Mouse (Mus musculus): Measurements from ENCODE around the gene Gm28038. TPM values are rescaled to one million over a fixed set of nuclear protein-coding genes. Genes with fewer than 3 reads are reported as not detected.

Gm28038 gene
- polyA plus RNA-seq, 1 experiment from 2014 or later, result not detected

DNA sequence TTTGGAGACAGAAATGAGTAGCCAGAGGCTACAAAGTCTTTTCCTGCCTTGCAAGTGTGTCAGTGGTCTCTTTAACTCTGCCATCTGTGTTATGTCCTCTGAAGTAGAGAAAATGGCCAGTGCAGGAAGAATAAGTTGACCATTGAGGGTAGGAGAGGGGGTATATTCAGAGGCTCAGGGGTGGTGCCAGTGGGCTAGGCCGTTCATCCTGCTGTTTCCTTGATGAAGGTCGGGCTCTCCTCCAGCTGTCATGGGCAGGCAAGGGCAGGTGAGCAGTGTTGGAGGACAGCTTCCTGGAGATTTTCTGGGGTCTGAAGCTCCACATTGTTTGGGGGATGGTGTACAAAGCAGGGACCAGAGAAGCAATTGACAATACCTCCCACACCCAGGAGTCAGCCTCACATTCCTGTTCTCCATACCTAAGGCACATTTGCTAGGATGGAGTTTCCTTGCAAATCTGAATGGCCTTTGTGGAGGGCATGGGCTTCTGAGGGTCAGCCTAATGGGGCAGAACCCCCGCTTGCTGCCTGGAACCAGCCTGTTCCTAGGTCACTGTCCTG lies 41.9 kb upstream of the Gm28038 start:
- peak overlapping the region; percentile 95 for H3K27ac ChIP-seq (ENCODE audit: low read length)
- ATAC-seq (no peak), DNase-seq (ENCODE audit: low spot score) (no peak)
- H3K36me3 ChIP-seq (ENCODE audit: insufficient read depth, low read length), result peaks cover 19% of the 10 kb centered on the region; the same call in 1 of the 2 replicates
- peaks cover 21% of the 10 kb centered on the region; the same call in 1 of the 2 replicates for H3K4me1 ChIP-seq (ENCODE audit: insufficient read depth, low read depth, low read length)
- H3K9me3 ChIP-seq (ENCODE audit: low read length), result no peaks in the 10 kb centered on the region
- WGBS, result 37% methylated on average over 3 of the region's 3 CpGs
- TF ChIP-seq EP300 (IDR thresholded peaks at IDR 0.05) (no peak), CTCF (IDR thresholded peaks at IDR 0.05) (no peak)
- H3K4me2 ChIP-seq (replicated peaks; ENCODE audit: low read depth, low read length), result peak overlapping the region; percentile 63
- peak overlapping the region; percentile 81 for H3K9ac ChIP-seq (replicated peaks; ENCODE audit: low read depth)
- H3K27me3 ChIP-seq (replicated peaks; ENCODE audit: insufficient read depth, low read length), result no peaks in the 10 kb centered on the region
- peak overlapping the region; percentile 88 for H3K4me3 ChIP-seq (ENCODE audit: low read depth, low read length)

DNA sequence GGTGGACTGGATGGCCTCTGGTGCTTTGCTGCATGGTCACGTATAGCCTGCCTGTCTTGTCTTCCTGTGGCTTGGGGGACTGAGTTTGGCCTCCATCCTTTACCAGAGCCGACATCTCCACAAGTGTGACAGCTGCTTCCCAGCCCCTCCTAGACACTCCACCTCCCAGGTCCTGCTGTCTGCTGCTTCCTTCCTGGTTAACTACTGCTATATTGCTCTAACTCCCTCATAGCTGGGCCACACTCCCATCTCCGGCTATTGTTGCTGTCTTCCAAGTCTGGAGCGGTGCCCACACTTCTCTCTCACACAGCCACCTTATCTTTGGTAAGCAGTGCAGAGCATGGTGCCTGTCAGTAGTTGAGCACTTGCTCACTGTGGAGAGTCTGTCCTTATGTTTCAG lies 41.1 kb upstream of the Gm28038 start:
- no peak overlapping the region for H3K4me3 ChIP-seq (ENCODE audit: low read depth, low read length)
- H3K36me3 ChIP-seq (ENCODE audit: insufficient read depth, low read length), result peaks cover 21% of the 10 kb centered on the region; the same call in 1 of the 2 replicates
- no peaks in the 10 kb centered on the region for H3K27me3 ChIP-seq (replicated peaks; ENCODE audit: insufficient read depth, low read length)
- no peak for TF ChIP-seq CTCF (IDR thresholded peaks at IDR 0.05)
- TF ChIP-seq EP300 (IDR thresholded peaks at IDR 0.05), result peak; percentile 80
- peaks cover 23% of the 10 kb centered on the region; the same call in 1 of the 2 replicates for H3K4me1 ChIP-seq (ENCODE audit: insufficient read depth, low read depth, low read length)
- peak; percentile 24 for ATAC-seq
- H3K4me2 ChIP-seq (replicated peaks; ENCODE audit: low read depth, low read length), result peak overlapping the region; percentile 63
- 55% methylated on average over 4 of the region's 4 CpGs for WGBS
- peak overlapping the region; percentile 95 for H3K27ac ChIP-seq (ENCODE audit: low read length)
- H3K9me3 ChIP-seq (ENCODE audit: low read length), result no peaks in the 10 kb centered on the region
- peak overlapping the region; percentile 81; the same call in 1 of the 2 replicates for H3K9ac ChIP-seq (replicated peaks; ENCODE audit: low read depth)
- DNase-seq (ENCODE audit: low spot score), result peak; percentile 81

DNA sequence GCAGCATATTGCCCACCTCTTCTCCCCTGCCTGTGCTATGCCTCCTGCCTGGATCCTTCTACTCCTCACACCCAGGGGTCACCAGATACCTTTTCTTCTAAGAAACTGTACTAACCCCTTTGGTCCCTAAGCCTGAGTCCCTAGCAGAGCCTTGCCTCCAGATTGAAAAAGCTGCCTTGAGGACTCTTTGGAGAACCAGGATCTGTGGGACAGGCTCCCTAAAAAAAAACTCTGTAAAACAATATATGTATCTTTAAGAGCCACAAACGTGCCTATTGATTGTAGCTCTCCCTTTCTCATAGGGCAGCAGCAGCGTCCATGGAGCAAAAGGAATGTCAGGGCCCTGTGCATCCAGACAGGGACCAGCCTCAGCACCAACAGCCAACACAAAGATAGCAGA lies 40.6 kb upstream of the Gm28038 start, which contains the start of gene Gm28035:
Gene Gm28035 (plus strand): TSS at position 301 of the 400 bp plus-strand sequence.
- Histone ChIP-seq H3K4me3 (ENCODE audit: low read depth, low read length) (peak within 1 kb of the TSS; percentile 88; the same call in 1 of the 2 replicates), H3K4me1 (ENCODE audit: insufficient read depth, low read depth, low read length) (peaks cover 23% of the 10 kb centered on the region; the same call in 1 of the 2 replicates), H3K27ac (ENCODE audit: low read length) (peak within 1 kb of the TSS; percentile 95)

DNA sequence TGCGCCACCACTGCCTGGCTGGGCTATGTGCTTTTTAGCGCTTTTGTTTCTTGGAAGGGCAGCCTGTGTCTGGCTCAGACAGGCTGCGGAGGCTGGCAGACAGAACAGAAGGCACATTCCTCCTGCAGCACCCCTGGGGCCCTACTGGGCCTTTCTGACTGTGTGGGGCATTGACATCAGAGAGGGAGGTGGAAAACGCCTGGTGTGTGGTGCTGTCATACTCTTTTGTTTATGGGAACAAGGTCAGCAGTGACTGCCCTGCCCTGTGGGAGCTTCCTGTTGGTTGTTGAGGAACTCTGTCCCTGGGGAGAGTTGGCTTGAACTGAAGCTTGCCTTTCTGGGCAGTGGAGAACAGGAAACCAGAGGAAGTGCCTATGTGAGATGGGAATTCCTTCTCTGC lies 38.3 kb upstream of the Gm28038 start:
- H3K4me2 ChIP-seq (replicated peaks; ENCODE audit: low read depth, low read length), result no peak overlapping the region
- no peaks in the 10 kb centered on the region for H3K27me3 ChIP-seq (replicated peaks; ENCODE audit: insufficient read depth, low read length)
- peaks cover 25% of the 10 kb centered on the region; the same call in 1 of the 2 replicates for H3K36me3 ChIP-seq (ENCODE audit: insufficient read depth, low read length)
- ATAC-seq (peak; percentile 71), DNase-seq (ENCODE audit: low spot score) (peak; percentile 83)
- no peak for TF ChIP-seq CTCF (IDR thresholded peaks at IDR 0.05)
- peak; percentile 94 for TF ChIP-seq EP300 (IDR thresholded peaks at IDR 0.05)
- H3K4me1 ChIP-seq (ENCODE audit: insufficient read depth, low read depth, low read length), result peaks cover 23% of the 10 kb centered on the region; the same call in 1 of the 2 replicates
- no peak overlapping the region for H3K9ac ChIP-seq (replicated peaks; ENCODE audit: low read depth)
- H3K4me3 ChIP-seq (ENCODE audit: low read depth, low read length), result no peak overlapping the region
- peak overlapping the region; percentile 66 for H3K27ac ChIP-seq (ENCODE audit: low read length)
- no peaks in the 10 kb centered on the region for H3K9me3 ChIP-seq (ENCODE audit: low read length)
- WGBS, result 31% methylated on average over 4 of the region's 4 CpGs

More for the DNA sequence above, 40.6 kb upstream of the Gm28038 start, which contains the start of gene Gm28035:
- no peaks in the 10 kb centered on the region for H3K27me3 ChIP-seq (replicated peaks; ENCODE audit: insufficient read depth, low read length)
- no peak for TF ChIP-seq EP300 (IDR thresholded peaks at IDR 0.05)
- TF ChIP-seq CTCF (IDR thresholded peaks at IDR 0.05), result no peak
- H3K36me3 ChIP-seq (ENCODE audit: insufficient read depth, low read length), result peaks cover 21% of the 10 kb centered on the region; the same call in 1 of the 2 replicates
- peak within 1 kb of the TSS; percentile 63 for H3K4me2 ChIP-seq (replicated peaks; ENCODE audit: low read depth, low read length)
- H3K9me3 ChIP-seq (ENCODE audit: low read length), result no peaks in the 10 kb centered on the region
- no peak for ATAC-seq
- peak within 1 kb of the TSS; percentile 81; the same call in 1 of the 2 replicates for H3K9ac ChIP-seq (replicated peaks; ENCODE audit: low read depth)
- 60% methylated on average over 2 of the region's 2 CpGs for WGBS
- DNase-seq (ENCODE audit: low spot score), result no peak

DNA sequence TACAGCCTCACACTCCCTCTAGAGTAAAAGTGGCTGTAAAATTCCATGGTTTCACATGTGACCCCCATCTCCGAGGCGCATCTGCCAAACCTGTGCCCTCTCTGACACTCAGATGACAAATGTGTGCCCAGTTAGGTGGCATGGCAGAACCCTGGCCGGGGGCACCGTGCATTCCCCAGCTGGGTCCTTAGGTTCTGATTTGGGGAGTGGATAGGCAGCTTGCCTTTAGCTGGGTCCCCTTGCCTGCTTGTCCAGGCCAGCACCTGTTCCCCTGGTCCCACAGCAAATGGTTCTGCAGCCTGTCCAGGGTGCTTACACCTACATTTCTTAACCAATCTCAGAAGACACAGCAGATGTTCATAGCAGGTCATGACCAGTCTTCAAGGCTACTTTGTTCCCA lies 37.5 kb upstream of the Gm28038 start:
- ATAC-seq (no peak), DNase-seq (ENCODE audit: low spot score) (no peak)
- Histone ChIP-seq H3K4me3 (ENCODE audit: low read depth, low read length) (no peak overlapping the region), H3K4me1 (ENCODE audit: insufficient read depth, low read depth, low read length) (peaks cover 23% of the 10 kb centered on the region; the same call in 1 of the 2 replicates), H3K9me3 (ENCODE audit: low read length) (no peaks in the 10 kb centered on the region), H3K36me3 (ENCODE audit: insufficient read depth, low read length) (peaks cover 30% of the 10 kb centered on the region; the same call in 1 of the 2 replicates), H3K9ac (replicated peaks; ENCODE audit: low read depth) (no peak overlapping the region), H3K4me2 (replicated peaks; ENCODE audit: low read depth, low read length) (no peak overlapping the region), H3K27me3 (replicated peaks; ENCODE audit: insufficient read depth, low read length) (no peaks in the 10 kb centered on the region), H3K27ac (ENCODE audit: low read length) (peak overlapping the region; percentile 20; the same call in 1 of the 2 replicates)
- WGBS, result 95% methylated on average over 4 of the region's 4 CpGs
- no peak for TF ChIP-seq EP300 (IDR thresholded peaks at IDR 0.05)
- no peak for TF ChIP-seq CTCF (IDR thresholded peaks at IDR 0.05)

DNA sequence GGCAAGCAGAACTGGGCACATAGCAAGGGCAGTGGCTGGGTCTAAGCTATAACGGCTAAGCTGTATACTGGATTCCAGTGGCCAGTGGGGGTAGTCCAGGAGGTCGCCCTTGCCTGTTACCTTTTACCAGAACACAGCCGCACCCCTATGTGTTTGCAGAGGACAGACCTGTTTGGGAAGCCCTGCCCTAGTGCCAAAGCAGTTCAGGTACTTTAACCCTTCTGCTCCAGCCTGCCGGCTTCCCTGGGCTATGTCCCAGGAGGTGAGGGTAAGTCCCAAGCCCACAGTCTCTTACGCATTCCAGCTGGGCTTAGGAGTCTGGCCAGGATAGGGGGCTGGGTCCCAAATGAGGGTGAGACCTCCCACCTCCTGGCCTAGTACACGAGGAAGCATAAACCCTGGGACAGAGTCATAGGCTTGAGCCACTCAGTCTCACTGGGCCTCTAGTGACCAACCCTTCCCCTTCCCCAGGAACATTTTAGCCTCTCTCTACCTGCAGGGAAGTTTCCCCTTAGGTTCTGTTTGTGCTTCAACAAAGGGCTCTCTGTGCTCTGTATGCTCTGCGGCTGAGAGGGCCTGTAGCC lies 36.2 kb upstream of the Gm28038 start:
- Histone ChIP-seq H3K4me3 (ENCODE audit: low read depth, low read length) (no peak overlapping the region), H3K9ac (replicated peaks; ENCODE audit: low read depth) (no peak overlapping the region), H3K36me3 (ENCODE audit: insufficient read depth, low read length) (peaks cover 30% of the 10 kb centered on the region; the same call in 1 of the 2 replicates), H3K27me3 (replicated peaks; ENCODE audit: insufficient read depth, low read length) (no peaks in the 10 kb centered on the region), H3K4me2 (replicated peaks; ENCODE audit: low read depth, low read length) (no peak overlapping the region), H3K4me1 (ENCODE audit: insufficient read depth, low read depth, low read length) (peaks cover 10% of the 10 kb centered on the region; the same call in 1 of the 2 replicates), H3K27ac (ENCODE audit: low read length) (0 out of 2 replicates have a peak overlapping the region, but pooled peaks have one; percentile 26), H3K9me3 (ENCODE audit: low read length) (no peaks in the 10 kb centered on the region)
- no peak for DNase-seq (ENCODE audit: low spot score)
- ATAC-seq, result no peak
- no peak for TF ChIP-seq EP300 (IDR thresholded peaks at IDR 0.05)
- 47% methylated on average over 7 of the region's 7 CpGs for WGBS

All from lung, postnatal 0 days (tissue).